Mouse (Mus musculus) kidney, adult 2 months (tissue): ENCODE data around the gene Hdac11.

Source experiments
- CTCF ChIP-seq: fragments of 200-500 bp; conservative IDR thresholded peaks from 2 replicates; pipeline ENCODE4 v1.5.1; 2011; ENCODE audit warnings: low read depth, mild to moderate bottlenecking, control low read depth, low read length, moderate library complexity, mixed read lengths; ENCODE audit not compliant: insufficient read depth, insufficient read length
- POLR2A ChIP-seq: fragments of 200-500 bp; IDR thresholded peaks from one replicate; pipeline ENCODE4 v1.6.1; 2011; ENCODE audit warnings: low read depth, low read length, control low read depth

GRCm38 (mm10) chr6:91212571-91212970 lies 56.1 kb downstream of the Hdac11 start:
- TF ChIP-seq POLR2A: no peak
- no peak for TF ChIP-seq CTCF
